In the genomic region with DNA sequence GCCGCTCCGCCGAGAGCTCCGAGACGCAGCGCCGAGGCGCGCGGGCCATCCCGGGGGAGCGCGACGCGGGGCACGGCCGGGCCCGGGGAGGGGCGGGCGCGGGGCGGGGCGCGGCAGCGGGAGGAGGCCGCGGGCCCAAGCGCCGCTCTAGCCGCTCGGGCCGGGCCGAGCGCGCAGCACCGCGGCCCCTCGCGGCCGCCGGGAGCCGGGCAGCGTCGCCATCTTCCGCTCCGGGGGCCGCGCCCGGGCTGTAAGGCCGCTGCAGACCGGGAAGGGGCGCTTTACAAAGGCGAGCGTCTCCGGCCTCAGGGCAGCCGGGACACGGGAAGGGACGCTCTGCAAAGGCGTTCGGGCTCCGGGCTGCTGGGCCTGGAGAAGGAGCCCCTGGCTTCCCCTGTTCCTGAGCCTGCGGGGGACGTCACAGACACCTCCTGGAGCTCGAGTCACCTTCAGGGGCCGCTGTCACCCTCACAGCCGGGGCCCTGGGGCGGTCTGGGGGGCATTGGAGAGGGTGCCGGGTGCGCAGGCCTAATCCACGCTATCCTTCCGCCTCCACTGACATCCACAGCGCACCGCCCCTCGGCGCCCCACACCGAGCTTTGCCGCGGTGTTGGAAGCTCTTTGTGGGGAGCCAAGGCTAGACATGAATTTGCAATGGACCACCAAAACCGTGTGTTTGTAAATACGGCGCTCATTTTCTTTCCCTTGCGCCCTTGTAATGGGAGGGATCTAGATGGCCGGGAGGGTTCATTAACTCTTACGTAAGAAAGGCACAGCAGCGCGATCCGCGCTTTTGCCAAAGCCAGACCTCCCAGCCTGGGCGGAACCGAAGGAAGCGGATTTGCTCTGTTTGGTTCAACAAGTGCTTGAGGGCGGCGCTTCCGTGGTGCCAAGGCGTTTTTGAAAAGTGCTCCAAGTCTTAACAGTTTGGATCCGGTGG, we compare ENCODE assay signal across 8 mouse cellular contexts. TPM values are rescaled to one million over a fixed set of nuclear protein-coding genes. Genes with fewer than 3 reads are reported as not detected.
A peak's percentile ranks its signal among the peaks of the same experiment; 100 is the strongest.
DNase-seq lines count a peak whose midpoint lies in the region; ATAC-seq lines count a peak whose summit lies in the region.

A gene (minus strand): TSS at position 149 of the 940 bp plus-strand sequence.

- ATAC-seq in megakaryocyte, adult 5-6 weeks (ENCODE audit: poor library complexity, severe bottlenecking): peak; percentile 69

- peak; percentile 95 for DNase-seq in adipocyte (ENCODE audit: low spot score)
- peak; percentile 93 for DNase-seq in embryo, embryonic 10 days (ENCODE audit: low spot score)
- peak; percentile 79 for DNase-seq in gastrocnemius, postnatal 10 days
- peak; percentile 78 for DNase-seq in hindlimb bud, embryonic 11.5 days (ENCODE audit: extremely low spot score, low read depth, low spot score)
- DNase-seq in left cerebral cortex, adult 8-10 months (ENCODE audit: low spot score in 2 of 2): peak; percentile 82 to 92
- peak; percentile 92 for DNase-seq in right cerebral cortex, adult 18-20 months
- peak; percentile 74 for DNase-seq in urinary bladder, adult 2 months (ENCODE audit: low spot score)

RNA-seq across cellular contexts. Expression of the gene that starts here (rescaled TPM):
- total RNA-seq in gastrocnemius, postnatal 10 days (2021): 10 to 100 TPM; 55.7 to 60.3 TPM
- total RNA-seq in left cerebral cortex, adult 8-10 months (2022): 10 to 100 TPM; 25.6 to 27.6 (median 26.7) TPM
- total RNA-seq in megakaryocyte, adult 5-6 weeks (2015): 21.2 and 25.8 TPM in 2 replicates
- total RNA-seq in megakaryocyte, adult 5-6 weeks (2017): 46.9 and 47.5 TPM in 2 replicates
- 25.5 and 35.3 TPM in 2 replicates for polyA plus RNA-seq in urinary bladder, adult 2 months (2012; rRNA removed)

Comparison
In these comparisons a context has a peak if more than half of its experiments do, and no peak if none do; other contexts are left out.
1. Peak in every context shown above with its lines: DNase-seq and ATAC-seq.